Mouse (Mus musculus): ENCODE measurements at regions not wholly inside any gene's neighbourhood (a gene's known extent, or its start where the extent isn't known, plus 50 kb on each side); places are given as distances from the start of the nearest gene placed in this dataset.

- ATAC-seq (ENCODE audit: insufficient read depth, low FRiP score, low read depth) = no peak
- Histone ChIP-seq H3K4me3 (replicated peaks) (no peak overlapping the region), H3K27me3 (replicated peaks) (no peaks in the 10 kb centered on the region), H3K9ac (no peak overlapping the region), H3K4me2 (no peak overlapping the region), H3K36me3 (no peaks in the 10 kb centered on the region), H3K27ac (no peak overlapping the region), H3K4me1 (no peaks in the 10 kb centered on the region), H3K9me3 (no peaks in the 10 kb centered on the region)
- 83% methylated on average over 3 of the region's 3 CpGs for WGBS
Measured at GRCm38 (mm10) chr13:78992326-78992725, 792.8 kb upstream of the Nr2f1 start.

GRCm38 (mm10) chr13:78985921-78986320 lies 786.4 kb upstream of the Nr2f1 start:
- Histone ChIP-seq H3K4me1 (no peaks in the 10 kb centered on the region), H3K4me3 (replicated peaks) (no peak overlapping the region), H3K27me3 (replicated peaks) (no peaks in the 10 kb centered on the region), H3K4me2 (no peak overlapping the region), H3K27ac (no peak overlapping the region), H3K9ac (no peak overlapping the region), H3K36me3 (no peaks in the 10 kb centered on the region), H3K9me3 (no peaks in the 10 kb centered on the region)
- no peak for ATAC-seq (ENCODE audit: insufficient read depth, low FRiP score, low read depth)
- 30% methylated on average over 3 of the region's 3 CpGs for WGBS

GRCm38 (mm10) chr13:78977224-78977780 lies 777.7 kb upstream of the Nr2f1 start:
- WGBS = 45% methylated on average over 3 of the region's 3 CpGs

GRCm38 (mm10) chr13:78938351-78938741 lies 738.8 kb upstream of the Nr2f1 start:
- WGBS = 60% methylated on average over 5 of the region's 5 CpGs
- Histone ChIP-seq H3K27ac (no peak overlapping the region), H3K9ac (no peak overlapping the region), H3K4me3 (replicated peaks) (no peak overlapping the region), H3K4me1 (no peaks in the 10 kb centered on the region), H3K36me3 (no peaks in the 10 kb centered on the region), H3K9me3 (no peaks in the 10 kb centered on the region), H3K27me3 (replicated peaks) (no peaks in the 10 kb centered on the region), H3K4me2 (no peak overlapping the region)
- ATAC-seq (ENCODE audit: insufficient read depth, low FRiP score, low read depth) = no peak

More at GRCm38 (mm10) chr13:78977224-78977780, 777.7 kb upstream of the Nr2f1 start:
- no peak for ATAC-seq (ENCODE audit: insufficient read depth, low FRiP score, low read depth)
- Histone ChIP-seq H3K9me3 (no peaks in the 10 kb centered on the region), H3K9ac (no peak overlapping the region), H3K36me3 (no peaks in the 10 kb centered on the region), H3K27me3 (replicated peaks) (no peaks in the 10 kb centered on the region), H3K27ac (no peak overlapping the region), H3K4me3 (replicated peaks) (no peak overlapping the region), H3K4me2 (no peak overlapping the region), H3K4me1 (no peaks in the 10 kb centered on the region)

- Histone ChIP-seq H3K4me2 (no peak overlapping the region), H3K4me3 (replicated peaks) (no peak overlapping the region), H3K9ac (no peak overlapping the region), H3K27ac (no peak overlapping the region), H3K27me3 (replicated peaks) (no peaks in the 10 kb centered on the region), H3K9me3 (no peaks in the 10 kb centered on the region), H3K36me3 (no peaks in the 10 kb centered on the region), H3K4me1 (no peaks in the 10 kb centered on the region)
- no peak for ATAC-seq (ENCODE audit: insufficient read depth, low FRiP score, low read depth)
- 73% methylated on average over 7 of the region's 7 CpGs for WGBS
Measured at GRCm38 (mm10) chr13:78937389-78938350, 738.1 kb upstream of the Nr2f1 start.

- H3K27ac ChIP-seq = no peak overlapping the region
- H3K9ac ChIP-seq = no peak overlapping the region
- no peaks in the 10 kb centered on the region for H3K36me3 ChIP-seq
- no peaks in the 10 kb centered on the region for H3K9me3 ChIP-seq
- no peak overlapping the region for H3K4me3 ChIP-seq (replicated peaks)
- H3K27me3 ChIP-seq (replicated peaks) = no peaks in the 10 kb centered on the region
- 35% methylated on average over 3 of the region's 3 CpGs for WGBS
- no peak overlapping the region for H3K4me2 ChIP-seq
- ATAC-seq (ENCODE audit: insufficient read depth, low FRiP score, low read depth) = no peak
- H3K4me1 ChIP-seq = no peaks in the 10 kb centered on the region
Measured at GRCm38 (mm10) chr13:78935990-78936650, 736.6 kb upstream of the Nr2f1 start.

- no peaks in the 10 kb centered on the region for H3K27me3 ChIP-seq (replicated peaks)
- H3K27ac ChIP-seq = no peak overlapping the region
- WGBS = 76% methylated on average over 1 of the region's 1 CpGs
- no peak overlapping the region for H3K4me3 ChIP-seq (replicated peaks)
- no peak for ATAC-seq (ENCODE audit: insufficient read depth, low FRiP score, low read depth)
- no peaks in the 10 kb centered on the region for H3K9me3 ChIP-seq
- no peak overlapping the region for H3K9ac ChIP-seq
- H3K4me2 ChIP-seq = no peak overlapping the region
- H3K36me3 ChIP-seq = no peaks in the 10 kb centered on the region
- no peaks in the 10 kb centered on the region for H3K4me1 ChIP-seq
Measured at GRCm38 (mm10) chr13:78928347-78928746, 728.8 kb upstream of the Nr2f1 start.

- Histone ChIP-seq H3K9me3 (no peaks in the 10 kb centered on the region), H3K4me2 (no peak overlapping the region), H3K4me3 (replicated peaks) (no peak overlapping the region), H3K9ac (no peak overlapping the region), H3K27me3 (replicated peaks) (no peaks in the 10 kb centered on the region), H3K4me1 (no peaks in the 10 kb centered on the region), H3K27ac (no peak overlapping the region), H3K36me3 (no peaks in the 10 kb centered on the region)
- 60% methylated on average over 3 of the region's 3 CpGs for whole genome bisulfite sequencing
- no peak for ATAC-seq (ENCODE audit: insufficient read depth, low FRiP score, low read depth)
Measured at GRCm38 (mm10) chr13:78920802-78921201, 721.2 kb upstream of the Nr2f1 start.

GRCm38 (mm10) chr13:78909839-78910238 lies 710.3 kb upstream of the Nr2f1 start:
- no peaks in the 10 kb centered on the region for H3K4me1 ChIP-seq
- H3K9me3 ChIP-seq = no peaks in the 10 kb centered on the region
- no peak overlapping the region for H3K4me2 ChIP-seq
- H3K36me3 ChIP-seq = no peaks in the 10 kb centered on the region
- ATAC-seq (ENCODE audit: insufficient read depth, low FRiP score, low read depth) = no peak
- WGBS = 16% methylated on average over 5 of the region's 5 CpGs
- H3K27me3 ChIP-seq (replicated peaks) = no peaks in the 10 kb centered on the region
- no peak overlapping the region for H3K9ac ChIP-seq
- H3K27ac ChIP-seq = no peak overlapping the region
- no peak overlapping the region for H3K4me3 ChIP-seq (replicated peaks)

- no peak for ATAC-seq (ENCODE audit: insufficient read depth, low FRiP score, low read depth)
- Histone ChIP-seq H3K4me2 (no peak overlapping the region), H3K4me1 (no peaks in the 10 kb centered on the region), H3K9ac (no peak overlapping the region), H3K36me3 (no peaks in the 10 kb centered on the region), H3K4me3 (replicated peaks) (no peak overlapping the region), H3K27ac (no peak overlapping the region), H3K9me3 (no peaks in the 10 kb centered on the region), H3K27me3 (replicated peaks) (no peaks in the 10 kb centered on the region)
Measured at GRCm38 (mm10) chr13:78904102-78904501, 704.5 kb upstream of the Nr2f1 start.

- H3K36me3 ChIP-seq = no peaks in the 10 kb centered on the region
- no peaks in the 10 kb centered on the region for H3K9me3 ChIP-seq
- H3K27ac ChIP-seq = no peak overlapping the region
- no peak overlapping the region for H3K4me2 ChIP-seq
- H3K27me3 ChIP-seq (replicated peaks) = no peaks in the 10 kb centered on the region
- H3K9ac ChIP-seq = no peak overlapping the region
- no peak overlapping the region for H3K4me3 ChIP-seq (replicated peaks)
- no peaks in the 10 kb centered on the region for H3K4me1 ChIP-seq
- ATAC-seq (ENCODE audit: insufficient read depth, low FRiP score, low read depth) = no peak
- WGBS = 67% methylated on average over 1 of the region's 1 CpGs
Measured at GRCm38 (mm10) chr13:78900693-78901092, 701.1 kb upstream of the Nr2f1 start.

GRCm38 (mm10) chr13:78892252-78892651 lies 692.7 kb upstream of the Nr2f1 start:
- Histone ChIP-seq H3K27me3 (replicated peaks) (no peaks in the 10 kb centered on the region), H3K27ac (no peak overlapping the region), H3K9me3 (no peaks in the 10 kb centered on the region), H3K9ac (no peak overlapping the region), H3K4me2 (no peak overlapping the region), H3K4me3 (replicated peaks) (no peak overlapping the region), H3K36me3 (no peaks in the 10 kb centered on the region), H3K4me1 (no peaks in the 10 kb centered on the region)
- WGBS = 84% methylated on average over 2 of the region's 2 CpGs
- no peak for ATAC-seq (ENCODE audit: insufficient read depth, low FRiP score, low read depth)
